In the genomic region with DNA sequence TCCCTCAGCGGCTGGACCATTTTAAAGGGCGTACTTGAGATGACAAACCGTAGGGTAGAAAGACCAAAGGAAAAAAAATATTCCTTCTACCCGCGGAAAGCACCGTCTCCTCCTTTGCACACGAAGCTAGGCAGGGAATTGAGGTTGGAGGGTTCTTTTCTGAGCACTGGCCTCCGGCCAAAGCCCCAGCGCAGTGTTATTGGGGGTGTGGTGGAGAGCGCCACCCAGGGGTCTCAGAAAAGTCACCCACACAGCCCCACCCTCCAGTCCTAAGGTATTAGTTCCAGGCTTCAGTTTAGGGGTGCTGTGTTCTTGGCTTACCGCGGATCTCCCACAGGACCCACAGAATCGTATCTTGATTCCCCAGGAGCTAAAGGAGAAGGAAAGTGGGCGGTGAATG, we compare ENCODE assay signal across 8 mouse cellular contexts. TPM values are rescaled to one million over a fixed set of nuclear protein-coding genes. Genes with fewer than 3 reads are reported as not detected.
DNase-seq lines count a peak whose midpoint lies in the region; ATAC-seq and TF ChIP-seq lines count a peak whose summit lies in the region.

No protein-coding gene starts in this region.

- H3K27ac ChIP-seq in left cerebral cortex, adult 2 months = peak overlapping the region; percentile 95; the same call in 1 of the 2 replicates
- H3K27ac ChIP-seq in embryonic facial prominence, embryonic 13.5 days = no peak overlapping the region
- H3K27ac ChIP-seq in limb, embryonic 15.5 days = no peak overlapping the region
- H3K27ac ChIP-seq in neural tube, embryonic 11.5 days (ENCODE audit: low read depth, low read length) = no peak overlapping the region

- no peak for DNase-seq in left cerebral cortex, adult 2 months (ENCODE audit: extremely low spot score in 1 of 2, low spot score in 2 of 2)
- DNase-seq in left cerebral cortex, adult 18-20 months (ENCODE audit: low spot score in 2 of 2) = no peak
- DNase-seq in heart, postnatal 4 days = peak; percentile 66
- DNase-seq in neural tube, embryonic 11.5 days (ENCODE audit: low spot score) = peak; percentile 59
- no peak for DNase-seq in urinary bladder, postnatal 4 days (ENCODE audit: low spot score in 2 of 2)
- no peak for DNase-seq in B cell, adult 2 months

- H3K9ac ChIP-seq in embryonic facial prominence, embryonic 13.5 days = peak overlapping the region; percentile 60; the same call in 1 of the 2 replicates
- H3K9ac ChIP-seq in limb, embryonic 15.5 days = 0 out of 2 replicates have a peak overlapping the region, but pooled peaks have one; percentile 4
- no peak overlapping the region for H3K9ac ChIP-seq in neural tube, embryonic 11.5 days (ENCODE audit: low read length)

- peak overlapping the region; percentile 93 for H3K4me3 ChIP-seq in left cerebral cortex, adult 2 months
- H3K4me3 ChIP-seq in embryonic facial prominence, embryonic 13.5 days = peak overlapping the region; percentile 60; the same call in 1 of the 2 replicates
- H3K4me3 ChIP-seq in limb, embryonic 15.5 days = peak overlapping the region; percentile 55
- H3K4me3 ChIP-seq in neural tube, embryonic 11.5 days (ENCODE audit: low read depth, low read length) = no peak overlapping the region

- no peaks in the 10 kb centered on the region for H3K9me3 ChIP-seq in embryonic facial prominence, embryonic 13.5 days
- no peaks in the 10 kb centered on the region for H3K9me3 ChIP-seq in limb, embryonic 15.5 days
- no peaks in the 10 kb centered on the region for H3K9me3 ChIP-seq in neural tube, embryonic 11.5 days (ENCODE audit: control insufficient read depth, low read length)

- peak; percentile 31 for TF ChIP-seq CTCF in left cerebral cortex, adult 2 months (IDR thresholded peaks at IDR 0.05)

- H3K4me2 ChIP-seq in embryonic facial prominence, embryonic 13.5 days = peak overlapping the region; percentile 99
- peak overlapping the region; percentile 96 for H3K4me2 ChIP-seq in limb, embryonic 15.5 days
- H3K4me2 ChIP-seq in neural tube, embryonic 11.5 days (ENCODE audit: low read depth) = peak overlapping the region; percentile 98

- H3K4me1 ChIP-seq in embryonic facial prominence, embryonic 13.5 days = peaks cover 33% of the 10 kb centered on the region
- H3K4me1 ChIP-seq in limb, embryonic 15.5 days = peaks cover 36% of the 10 kb centered on the region
- H3K4me1 ChIP-seq in neural tube, embryonic 11.5 days (ENCODE audit: control insufficient read depth, insufficient read depth, low read length) = peaks cover 16% of the 10 kb centered on the region

- 3% methylated on average over 14 of the region's 14 CpGs for WGBS in embryonic facial prominence, embryonic 13.5 days
- WGBS in limb, embryonic 15.5 days = 4% methylated on average over 14 of the region's 14 CpGs
- WGBS in neural tube, embryonic 11.5 days = 3% methylated on average over 14 of the region's 14 CpGs

- ATAC-seq in embryonic facial prominence, embryonic 13.5 days (ENCODE audit: insufficient number of reproducible peaks, insufficient read depth, low FRiP score, low TSS enrichment, low read depth) = no peak
- no peak for ATAC-seq in limb, embryonic 15.5 days (ENCODE audit: insufficient number of reproducible peaks, low FRiP score, low TSS enrichment, low read depth)
- no peak for ATAC-seq in neural tube, embryonic 11.5 days (ENCODE audit: insufficient read depth, low FRiP score, low TSS enrichment)

- H3K27me3 ChIP-seq in embryonic facial prominence, embryonic 13.5 days = peaks cover 77% of the 10 kb centered on the region
- H3K27me3 ChIP-seq in limb, embryonic 15.5 days = peaks cover 81% of the 10 kb centered on the region
- peaks cover 14% of the 10 kb centered on the region for H3K27me3 ChIP-seq in neural tube, embryonic 11.5 days (ENCODE audit: control insufficient read depth, insufficient read depth, low read length)

- intact Hi-C loops in left cerebral cortex, adult 2 months (cut with DNase I) = loop anchor here (5.0 kb wide), 1 partner anchor 165 kb away; no protein-coding TSS in a partner anchor

- H3K36me3 ChIP-seq in embryonic facial prominence, embryonic 13.5 days = no peaks in the 10 kb centered on the region
- H3K36me3 ChIP-seq in limb, embryonic 15.5 days = no peaks in the 10 kb centered on the region; the same call in 1 of the 2 replicates
- H3K36me3 ChIP-seq in neural tube, embryonic 11.5 days (ENCODE audit: control insufficient read depth, insufficient read depth, low read length) = no peaks in the 10 kb centered on the region

RNA-seq across cellular contexts. Expression of gene Zbtb16, which starts 1.2 kb away (rescaled TPM):
- 100 to 1,000 TPM in 1 of 2 experiments, 10 to 100 TPM in 1; 92.9 to 111 TPM for total RNA-seq in left cerebral cortex, adult 2 months (2021)
- 10 to 100 TPM; 63.6 to 86.3 TPM for total RNA-seq in left cerebral cortex, adult 18-20 months (2021)
- 1.9 and 2.2 TPM in 2 replicates for polyA plus RNA-seq in embryonic facial prominence, embryonic 13.5 days (2015; fragmentation: Nextera tagmentation; extraction: Ambion mirVana)
- 10 to 100 TPM; 24.0 to 24.7 TPM for total RNA-seq in heart, postnatal 4 days (2021)
- 5.7 and 6.3 TPM in 2 replicates for polyA plus RNA-seq in limb, embryonic 15.5 days (2015; fragmentation: Nextera tagmentation; extraction: Ambion mirVana)
- 7.4 and 8.0 TPM in 2 replicates for polyA plus RNA-seq in neural tube, embryonic 11.5 days (2014; fragmentation: Nextera tagmentation; extraction: Ambion mirVana)

Comparison
In these comparisons a context has a peak if more than half of its experiments do, and no peak if none do; other contexts are left out.
1. DNase-seq: peak in heart, postnatal 4 days (single experiment) and neural tube, embryonic 11.5 days (single experiment); none in left cerebral cortex, adult 2 months (0 of 2), left cerebral cortex, adult 18-20 months (0 of 2), urinary bladder, postnatal 4 days (0 of 2) and B cell, adult 2 months (0 of 2).
2. Peak in every context shown above with its lines, with median percentiles within 50 percentile points of each other: H3K4me2 ChIP-seq.